Mouse (Mus musculus) kidney, adult 10 weeks (tissue): Measurements from ENCODE around the gene Lgi2. TPM values are rescaled to one million over a fixed set of nuclear protein-coding genes. Genes with fewer than 3 reads are reported as not detected.

Source experiments
- polyA plus RNA-seq: library from polyadenylated mRNA; stranded (reverse); fragments of 350-450 nt; fragmentation: Illumina TruSeq; extraction: RNeasy Lipid Tissue Mini Kit (QIAGEN cat#74804); gene quantifications from one replicate; pipeline ENCODE4 v1.2.3, GENCODE M21; 2014; ENCODE audit warnings: low read depth, low replicate concordance

Gene Lgi2
- polyA plus RNA-seq = 0.12 TPM

DNA sequence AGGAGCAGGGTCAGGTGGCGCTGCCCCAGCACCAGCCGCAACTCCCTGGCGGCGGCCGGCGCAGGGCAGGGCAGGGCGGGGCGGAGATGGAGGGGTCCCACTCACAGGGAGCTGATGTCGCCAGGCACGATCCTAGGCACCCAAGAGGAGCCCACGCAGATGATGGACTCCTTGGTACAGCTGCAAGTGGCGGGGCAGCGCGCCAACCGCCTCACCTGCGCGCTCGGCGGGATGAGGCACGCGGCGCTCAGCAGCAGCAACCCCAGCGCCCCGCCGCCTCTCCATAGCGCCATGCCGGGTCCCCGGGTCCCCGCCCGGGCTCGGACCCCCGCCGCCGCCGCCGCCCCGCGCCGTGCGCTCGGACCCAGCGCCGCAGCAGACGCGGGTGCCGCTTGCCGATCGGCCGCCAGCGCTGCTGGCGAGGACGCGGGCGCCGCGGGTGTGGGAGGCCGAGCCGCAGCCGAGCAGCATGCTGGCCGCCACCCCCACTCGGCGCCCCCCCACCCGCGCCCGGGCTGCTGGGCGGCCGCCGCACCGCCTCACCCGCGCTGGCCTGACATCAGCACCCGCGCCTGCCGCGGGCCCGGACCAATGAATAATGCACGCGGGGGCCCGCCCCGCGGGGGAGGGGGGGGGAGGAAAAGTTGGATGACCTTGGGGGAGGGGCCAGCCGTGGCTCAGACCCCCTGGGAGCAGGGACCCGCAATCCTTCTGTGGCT, at the start of gene Lgi2:
TSS of gene Lgi2 (minus strand) at position 650 of the 719 bp plus-strand sequence.

Other genes starting within 250 kb of the Lgi2 start
- 31.2 TPM for gene Sod3, start 202.7 kb downstream of the Lgi2 start, polyA plus RNA-seq
- gene Ccdc149, start 94.9 kb downstream of the Lgi2 start, polyA plus RNA-seq = 2.9 TPM
- 43.3 TPM for gene Sepsecs, start 103.2 kb upstream of the Lgi2 start, polyA plus RNA-seq
- 42.5 TPM for gene Pi4k2b, start 175.1 kb upstream of the Lgi2 start, polyA plus RNA-seq
- 17.3 TPM for gene Zcchc4, start 208.9 kb upstream of the Lgi2 start, polyA plus RNA-seq